Mouse (Mus musculus) stomach, embryonic 15.5 days (tissue): ENCODE measurements around the gene Efcab7. TPM values are rescaled to one million over a fixed set of nuclear protein-coding genes. Genes with fewer than 3 reads are reported as not detected.

Source experiments
- ATAC-seq: fragments of 200-750 bp; cut with Nextera tagmentation; 2 replicates; pipeline ENCODE4 v1.8.0; 2017; ENCODE audit warnings: low read depth, moderate number of reproducible peaks, moderate TSS enrichment; ENCODE audit not compliant: insufficient read depth, low FRiP score
- H3K27ac ChIP-seq: fragments of 300-500 bp; sonication (generic); 2 replicates; pipeline ENCODE4 v1.5.1; 2015; ENCODE audit warnings: mild to moderate bottlenecking, inconsistent platforms
- H3K27me3 ChIP-seq: fragments of 300-500 bp; sonication (generic); replicated peaks from 2 replicates; pipeline ENCODE4 v1.6.1; 2015; ENCODE audit warnings: inconsistent platforms
- H3K36me3 ChIP-seq: fragments of 300-500 bp; sonication (generic); 2 replicates; pipeline ENCODE4 v1.6.1; 2015; ENCODE audit warnings: inconsistent platforms
- H3K4me1 ChIP-seq: fragments of 300-500 bp; sonication (generic); 2 replicates; pipeline ENCODE4 v1.6.1; 2015; ENCODE audit warnings: inconsistent platforms
- H3K4me2 ChIP-seq: fragments of 300-500 bp; sonication (generic); 2 replicates; pipeline ENCODE4 v1.6.1; 2015; ENCODE audit warnings: mild to moderate bottlenecking, inconsistent platforms
- H3K4me3 ChIP-seq: fragments of 300-500 bp; sonication (generic); replicated peaks from 2 replicates; pipeline ENCODE4 v1.5.1; 2015; ENCODE audit warnings: inconsistent platforms
- H3K9ac ChIP-seq: fragments of 300-500 bp; sonication (generic); 2 replicates; pipeline ENCODE4 v1.6.1; 2015; ENCODE audit warnings: inconsistent platforms
- H3K9me3 ChIP-seq: fragments of 300-500 bp; sonication (generic); 2 replicates; pipeline ENCODE4 v1.6.1; 2016; ENCODE audit warnings: inconsistent platforms
- WGBS: fragments of 180-500 bp; shearing (Covaris S2); methylation state at CpG from one replicate; pipeline ENCODE4 v1.1.7; 2015; 5-methylcytosine and 5-hydroxymethylcytosine counted together
- polyA plus RNA-seq: library from polyadenylated mRNA; unstranded; fragments of >200 nt; fragmentation: Nextera tagmentation; extraction: Ambion mirVana; gene quantifications from 2 replicates; pipeline ENCODE4 v1.2.1, GENCODE M21; 2015

The Efcab7 gene
- polyA plus RNA-seq, 1 experiment from 2014 or later: 15.8 TPM

DNA sequence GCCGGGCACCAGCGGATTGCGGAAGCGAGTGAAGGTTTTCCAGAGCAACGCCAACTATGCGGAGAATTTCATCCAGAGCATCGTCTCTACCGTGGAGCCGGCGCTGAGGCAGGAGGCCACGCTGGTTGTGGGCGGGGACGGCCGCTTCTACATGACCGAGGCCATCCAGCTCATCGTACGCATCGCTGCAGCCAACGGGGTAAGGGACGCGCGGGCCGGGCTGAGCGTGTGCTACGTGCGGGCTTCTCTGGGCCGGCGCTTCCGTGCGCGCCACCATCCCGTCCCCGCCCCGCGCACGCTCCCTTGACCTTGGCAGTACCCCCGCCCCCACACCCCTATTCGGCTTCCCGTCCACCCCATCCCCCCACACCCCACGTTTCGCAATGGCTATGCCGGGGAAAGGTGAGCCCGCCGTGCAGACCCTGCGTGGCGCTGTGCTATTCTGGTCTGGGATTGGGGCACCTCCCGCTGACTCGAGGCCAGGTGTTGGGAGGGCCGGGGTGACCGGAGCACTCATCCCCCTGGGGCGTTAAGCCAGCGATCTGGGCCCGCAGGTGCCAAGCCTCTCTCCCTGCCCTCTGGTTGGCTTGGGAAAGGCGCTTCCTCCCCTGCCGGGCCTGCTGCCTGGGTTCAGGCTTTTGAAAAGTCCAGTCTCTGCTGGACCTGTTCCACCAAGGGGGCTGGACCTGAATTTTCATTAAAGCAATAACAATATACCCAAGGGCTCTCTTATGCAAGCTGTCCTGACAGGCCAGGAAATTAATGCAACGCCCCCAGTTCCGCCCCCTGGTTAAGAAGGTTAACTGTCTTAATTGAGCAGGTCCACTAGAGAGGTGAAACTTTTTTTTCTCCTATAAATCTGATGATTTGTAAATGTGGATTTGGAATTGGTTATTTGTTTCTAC, 100.9 kb downstream of the Efcab7 start, which contains the start of gene Itgb3bp:
Itgb3bp (minus strand) TSS at position 201 of the 905 bp plus-strand sequence.
- H3K9me3 ChIP-seq: no peaks in the 10 kb centered on the region
- H3K4me1 ChIP-seq: 0 out of 2 replicates have a peak, but pooled peaks cover 5% of the 10 kb centered on the region
- peak within 1 kb of the TSS; percentile 53 for H3K4me3 ChIP-seq
- H3K9ac ChIP-seq: peak within 1 kb of the TSS; percentile 62
- H3K27ac ChIP-seq: peak within 1 kb of the TSS; percentile 90
- H3K4me2 ChIP-seq: peak within 1 kb of the TSS; percentile 91
- WGBS: 1% methylated on average over 55 of the region's 57 CpGs
- 0 out of 2 replicates have a peak, but pooled peaks cover 4% of the 10 kb centered on the region for H3K36me3 ChIP-seq
- ATAC-seq: peak; percentile 91
- H3K27me3 ChIP-seq: no peaks in the 10 kb centered on the region

DNA sequence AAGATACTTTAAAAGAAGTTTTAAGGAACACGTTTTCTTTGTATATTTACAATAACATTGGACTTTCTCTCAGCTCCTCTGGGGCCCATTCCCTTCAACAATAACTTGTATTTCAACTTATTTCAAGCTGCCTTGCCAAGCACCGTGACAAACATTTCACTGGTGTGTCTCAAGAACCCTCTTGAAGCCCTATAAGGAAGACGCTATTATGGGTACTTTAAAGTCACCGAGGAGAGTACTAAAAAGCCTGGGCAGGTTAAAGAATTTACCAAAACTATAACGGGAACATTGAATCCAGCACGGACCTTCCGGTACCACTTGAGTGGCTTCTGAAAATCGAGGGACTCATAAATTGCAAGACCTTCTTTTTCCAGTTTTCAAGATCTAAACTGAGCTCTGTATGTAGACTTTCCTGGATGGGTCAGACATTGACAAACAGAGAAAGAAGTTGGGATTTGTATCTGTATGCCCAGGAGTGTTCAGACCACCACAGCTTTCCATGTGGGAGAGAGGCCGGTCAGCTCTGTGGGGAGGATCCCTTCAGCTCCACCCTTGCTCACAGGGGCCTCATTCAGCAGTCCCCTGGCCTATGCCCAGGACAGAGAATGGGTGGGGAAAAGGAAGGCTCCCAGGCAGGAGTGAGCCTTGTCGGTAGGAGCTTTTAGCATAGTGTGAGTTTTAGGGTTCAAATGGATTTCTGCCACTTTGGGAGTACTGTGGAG, 101.7 kb downstream of the Efcab7 start:
- WGBS: 46% methylated on average over 10 of the region's 10 CpGs

DNA sequence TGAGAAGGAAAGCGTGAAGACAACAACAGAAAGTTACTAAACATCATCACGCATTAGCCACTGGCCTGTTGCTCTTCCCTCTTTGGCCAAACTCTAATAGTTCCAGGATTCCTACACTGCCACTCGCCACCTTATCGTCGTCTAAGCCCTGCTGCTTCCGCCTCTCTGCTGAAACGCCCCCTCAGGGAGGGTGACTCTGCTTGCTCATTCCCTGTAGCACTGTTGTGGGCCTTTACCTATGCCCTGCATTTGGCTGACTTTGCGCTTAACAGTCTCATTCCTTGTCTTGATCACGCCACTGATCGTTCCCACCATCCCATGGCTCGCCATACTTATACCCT, 102.2 kb downstream of the Efcab7 start:
- Histone ChIP-seq H3K27ac (no peak overlapping the region), H3K4me3 (no peak overlapping the region; the same call in 1 of the 2 replicates), H3K27me3 (no peaks in the 10 kb centered on the region), H3K4me1 (0 out of 2 replicates have a peak, but pooled peaks cover 5% of the 10 kb centered on the region), H3K9ac (no peak overlapping the region), H3K36me3 (peaks cover 9% of the 10 kb centered on the region; the same call in 1 of the 2 replicates), H3K4me2 (peak overlapping the region; percentile 91), H3K9me3 (no peaks in the 10 kb centered on the region)
- no peak for ATAC-seq
- WGBS: 71% methylated on average over 11 of the region's 11 CpGs

More for the DNA sequence above, 101.7 kb downstream of the Efcab7 start:
- Histone ChIP-seq H3K4me3 (peak overlapping the region; percentile 53), H3K4me2 (peak overlapping the region; percentile 91), H3K9ac (no peak overlapping the region), H3K36me3 (0 out of 2 replicates have a peak, but pooled peaks cover 7% of the 10 kb centered on the region), H3K27ac (0 out of 2 replicates have a peak overlapping the region, but pooled peaks have one; percentile 33), H3K27me3 (no peaks in the 10 kb centered on the region), H3K4me1 (0 out of 2 replicates have a peak, but pooled peaks cover 5% of the 10 kb centered on the region), H3K9me3 (no peaks in the 10 kb centered on the region)
- no peak for ATAC-seq

DNA sequence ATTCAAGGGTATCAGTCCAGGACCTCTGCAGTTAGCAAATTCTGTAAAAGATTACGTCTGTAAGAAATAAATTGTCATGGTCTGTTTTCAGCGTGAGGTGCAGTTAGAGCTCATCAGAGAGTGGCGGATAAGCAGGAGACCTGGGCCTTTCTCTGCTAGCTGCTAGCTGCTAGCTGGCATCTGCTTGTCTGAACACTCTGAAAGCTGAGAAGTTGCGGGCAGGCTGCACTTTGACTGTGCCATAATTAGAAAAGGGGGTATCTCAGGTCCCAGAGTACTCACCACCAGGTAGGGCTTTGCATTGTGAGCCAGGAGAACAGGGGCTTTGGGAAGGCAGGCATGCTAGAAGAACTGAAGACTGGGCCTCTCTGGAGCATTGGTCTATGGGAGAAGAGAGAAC, 102.8 kb downstream of the Efcab7 start:
- ATAC-seq: no peak
- no peak overlapping the region for H3K9ac ChIP-seq
- WGBS: 83% methylated on average over 4 of the region's 4 CpGs
- no peaks in the 10 kb centered on the region for H3K9me3 ChIP-seq
- H3K27me3 ChIP-seq: no peaks in the 10 kb centered on the region
- 0 out of 2 replicates have a peak, but pooled peaks cover 5% of the 10 kb centered on the region for H3K4me1 ChIP-seq
- H3K4me2 ChIP-seq: no peak overlapping the region
- no peak overlapping the region for H3K27ac ChIP-seq
- peaks cover 9% of the 10 kb centered on the region; the same call in 1 of the 2 replicates for H3K36me3 ChIP-seq
- H3K4me3 ChIP-seq: no peak overlapping the region

DNA sequence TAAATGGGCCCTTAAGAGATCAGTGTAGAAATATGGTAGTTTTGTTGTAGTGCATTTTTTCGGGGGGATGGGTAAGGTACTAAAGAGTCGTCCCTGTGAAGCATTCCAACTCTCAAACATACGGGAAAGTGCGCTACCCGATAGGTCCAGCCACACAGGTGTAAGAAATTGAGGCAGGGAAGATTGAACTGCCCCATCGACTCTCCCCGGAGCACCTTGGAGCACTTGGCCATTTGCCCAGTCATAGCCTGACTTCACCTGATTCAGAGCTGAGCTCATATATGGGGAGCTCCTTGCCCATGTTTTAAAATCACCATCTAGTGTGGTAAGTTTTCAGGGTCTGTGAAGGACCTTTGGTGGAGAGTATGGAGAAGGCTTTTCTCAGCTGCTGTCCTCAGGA, 105.9 kb downstream of the Efcab7 start:
- Histone ChIP-seq H3K4me1 (0 out of 2 replicates have a peak, but pooled peaks cover 5% of the 10 kb centered on the region), H3K4me2 (no peak overlapping the region), H3K27me3 (no peaks in the 10 kb centered on the region), H3K9ac (no peak overlapping the region), H3K4me3 (no peak overlapping the region), H3K27ac (no peak overlapping the region), H3K36me3 (peaks cover 9% of the 10 kb centered on the region; the same call in 1 of the 2 replicates), H3K9me3 (no peaks in the 10 kb centered on the region)
- WGBS: 82% methylated on average over 7 of the region's 7 CpGs
- no peak for ATAC-seq

DNA sequence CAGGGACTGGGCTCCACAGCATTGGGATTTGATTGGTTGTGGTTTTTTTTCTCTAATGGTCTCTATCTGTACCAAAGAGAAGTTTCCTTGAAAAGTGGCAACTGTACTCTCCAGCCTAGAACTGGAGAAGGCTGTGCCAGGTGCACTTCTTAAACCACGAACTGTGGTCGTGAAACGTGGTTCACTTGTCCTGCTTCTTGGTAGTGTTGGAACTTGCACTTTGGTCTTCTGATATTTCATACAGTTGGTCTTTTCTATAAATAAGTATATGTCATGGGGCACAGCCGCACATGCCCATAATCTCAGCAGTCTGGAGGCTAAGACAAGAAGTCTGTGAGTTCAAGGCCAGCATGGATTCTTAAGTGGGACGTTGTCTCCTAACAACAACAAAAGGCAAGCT, 107.3 kb downstream of the Efcab7 start:
- Histone ChIP-seq H3K4me3 (no peak overlapping the region), H3K9me3 (no peaks in the 10 kb centered on the region), H3K27ac (no peak overlapping the region), H3K4me1 (0 out of 2 replicates have a peak, but pooled peaks cover under 1% of the 10 kb centered on the region), H3K27me3 (no peaks in the 10 kb centered on the region), H3K9ac (no peak overlapping the region), H3K36me3 (peaks cover 9% of the 10 kb centered on the region; the same call in 1 of the 2 replicates), H3K4me2 (no peak overlapping the region)
- WGBS: 87% methylated on average over 5 of the region's 5 CpGs
- no peak for ATAC-seq

DNA sequence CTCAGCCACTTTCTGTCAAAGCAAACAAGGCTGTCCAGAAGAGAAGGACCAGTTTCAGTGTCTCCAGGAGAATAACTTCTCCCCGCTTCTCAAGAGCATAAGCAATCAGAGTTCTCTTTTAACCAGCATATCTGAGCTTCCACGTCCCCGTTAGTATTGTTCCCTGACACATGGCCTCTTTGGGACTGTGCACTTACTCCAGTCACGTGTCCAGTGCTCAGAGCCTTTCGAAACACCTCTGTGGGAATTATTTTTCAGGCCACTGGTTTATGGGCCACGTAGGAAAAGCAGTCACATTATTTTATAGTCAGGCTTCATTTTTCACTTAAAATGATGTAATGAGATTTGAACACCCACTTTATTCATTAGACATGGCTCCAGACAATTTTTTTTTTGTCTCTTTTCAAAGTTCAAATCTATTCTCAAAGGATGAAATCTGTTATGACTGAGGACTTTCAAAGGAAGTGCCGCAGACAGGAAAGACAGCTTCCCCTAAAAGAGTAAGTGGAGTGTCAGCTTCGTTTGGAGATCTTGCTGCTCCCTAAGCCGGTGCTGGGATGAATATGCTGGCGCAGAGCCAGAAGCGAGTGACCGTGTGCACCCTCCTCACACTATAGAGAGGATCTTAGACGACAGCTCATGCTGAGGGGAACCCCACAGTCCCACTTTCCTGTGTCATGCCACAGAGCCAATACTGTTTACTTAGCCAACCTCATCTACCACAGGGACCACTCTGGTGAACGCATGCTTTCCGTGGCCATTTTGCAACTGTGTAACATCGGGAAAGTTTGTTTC, 110.9 kb downstream of the Efcab7 start:
- 54% methylated on average over 16 of the region's 16 CpGs for WGBS
- Histone ChIP-seq H3K27ac (no peak overlapping the region), H3K9ac (no peak overlapping the region), H3K4me1 (0 out of 2 replicates have a peak, but pooled peaks cover 2% of the 10 kb centered on the region), H3K4me3 (no peak overlapping the region), H3K36me3 (peaks cover 6% of the 10 kb centered on the region; the same call in 1 of the 2 replicates), H3K4me2 (no peak overlapping the region), H3K27me3 (no peaks in the 10 kb centered on the region), H3K9me3 (no peaks in the 10 kb centered on the region)
- no peak for ATAC-seq

DNA sequence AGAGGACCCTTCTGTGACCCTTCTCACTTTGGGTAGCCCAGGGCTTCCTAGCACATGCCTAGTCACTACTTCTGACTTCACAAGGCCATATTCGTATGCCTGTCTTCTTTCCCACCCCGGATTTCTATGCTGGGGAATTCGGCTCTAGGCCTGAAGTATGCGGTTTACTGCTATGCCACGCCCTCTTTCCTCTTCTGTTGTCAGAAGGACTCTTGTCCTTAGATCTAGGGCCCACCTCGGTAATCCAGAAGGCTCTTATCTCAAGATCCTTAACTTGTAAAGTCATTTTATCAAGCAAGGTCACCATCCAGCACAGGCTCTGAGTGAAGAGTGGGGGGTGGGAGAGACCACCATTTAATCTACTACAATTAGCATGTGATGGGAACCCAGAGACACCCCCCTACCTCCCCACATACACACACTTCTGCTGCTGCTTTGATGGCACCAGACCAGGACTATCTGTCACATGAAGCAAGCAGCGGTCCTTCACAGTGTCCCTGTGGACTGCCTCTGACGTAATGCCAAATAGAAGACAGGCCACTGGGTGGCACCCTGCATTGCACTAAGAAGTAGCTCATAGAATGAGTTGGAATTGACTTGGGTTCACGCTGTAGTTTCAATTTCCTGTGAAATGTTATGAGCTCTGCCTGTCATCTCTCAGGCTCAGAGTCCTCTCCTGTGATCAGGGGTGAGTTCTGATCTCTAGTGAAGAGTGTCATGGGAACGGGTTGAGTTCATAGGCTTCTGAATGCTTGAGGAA, 112.8 kb downstream of the Efcab7 start:
- no peak overlapping the region for H3K4me3 ChIP-seq
- H3K27ac ChIP-seq: no peak overlapping the region
- no peaks in the 10 kb centered on the region for H3K36me3 ChIP-seq
- no peaks in the 10 kb centered on the region for H3K27me3 ChIP-seq
- no peak overlapping the region for H3K4me2 ChIP-seq
- H3K4me1 ChIP-seq: 0 out of 2 replicates have a peak, but pooled peaks cover 2% of the 10 kb centered on the region
- no peaks in the 10 kb centered on the region for H3K9me3 ChIP-seq
- 66% methylated on average over 10 of the region's 10 CpGs for WGBS
- H3K9ac ChIP-seq: no peak overlapping the region
- no peak for ATAC-seq

DNA sequence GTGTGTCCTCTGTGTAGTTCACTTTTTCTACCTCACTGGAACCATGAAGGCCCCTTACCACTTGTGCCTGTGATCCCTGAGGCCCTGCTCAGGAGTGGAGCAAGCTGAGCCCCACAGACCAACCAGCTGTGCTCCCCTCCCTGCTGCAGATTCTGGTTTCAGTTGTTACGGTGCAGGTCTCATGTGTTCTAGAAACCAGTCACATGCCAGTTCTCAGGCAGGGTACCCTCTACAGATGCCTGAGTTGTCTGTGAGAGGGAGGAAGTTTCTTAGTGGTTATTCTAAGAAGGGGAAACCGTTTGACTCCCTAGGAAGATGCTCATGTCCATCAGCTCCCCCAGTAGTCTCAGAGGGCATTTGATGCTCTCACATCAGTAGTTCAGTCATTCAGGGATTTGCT, 115.6 kb downstream of the Efcab7 start:
- Histone ChIP-seq H3K9ac (no peak overlapping the region), H3K36me3 (no peaks in the 10 kb centered on the region), H3K9me3 (no peaks in the 10 kb centered on the region), H3K27me3 (no peaks in the 10 kb centered on the region), H3K27ac (no peak overlapping the region), H3K4me1 (0 out of 2 replicates have a peak, but pooled peaks cover 2% of the 10 kb centered on the region), H3K4me2 (no peak overlapping the region), H3K4me3 (no peak overlapping the region)
- no peak for ATAC-seq
- WGBS: 68% methylated on average over 2 of the region's 2 CpGs

DNA sequence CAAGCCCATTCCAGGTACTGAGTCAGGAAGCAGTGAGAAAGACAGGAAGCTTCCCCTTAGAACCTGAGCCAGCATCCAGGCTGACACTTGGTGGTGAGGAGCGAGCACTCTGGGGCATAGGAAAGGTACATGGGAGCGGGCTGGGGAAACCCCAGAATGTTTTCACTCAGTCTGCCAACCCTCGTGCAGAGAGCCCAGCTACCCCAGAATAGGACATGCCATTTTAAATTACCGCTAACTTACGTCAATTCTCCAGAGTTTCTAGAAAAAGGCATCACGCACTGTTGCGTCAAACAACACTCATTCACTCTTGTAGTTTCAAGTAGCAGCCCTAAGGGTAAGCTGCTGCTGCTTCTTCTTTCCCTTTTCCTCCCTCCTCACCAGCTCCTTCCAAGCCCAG, 116.0 kb downstream of the Efcab7 start:
- Histone ChIP-seq H3K27me3 (no peaks in the 10 kb centered on the region), H3K4me1 (0 out of 2 replicates have a peak, but pooled peaks cover 2% of the 10 kb centered on the region), H3K4me2 (no peak overlapping the region), H3K36me3 (no peaks in the 10 kb centered on the region), H3K9ac (no peak overlapping the region), H3K27ac (no peak overlapping the region), H3K9me3 (no peaks in the 10 kb centered on the region), H3K4me3 (no peak overlapping the region)
- no peak for ATAC-seq
- WGBS: 87% methylated on average over 7 of the region's 7 CpGs
